Mouse (Mus musculus): Measurements from ENCODE around the gene Olfr763.
"Not testable (repeated sequence)": the region's sequence is repeated elsewhere in the genome, so short reads cannot be mapped to it uniquely, and the experiment has no call there.

Gene Olfr763

GRCm38 (mm10) chr10:129010288-129010841 lies at the start of gene Olfr763:
Gene Olfr763, plus strand, starts transcription at chr10:129010791.
- CTCF ChIA-PET: no interaction called here

- CTCF ChIA-PET: no interaction called here
These were observed 45.6 kb upstream of the Olfr763 start for GRCm38 (mm10) chr10:128964961-128965360.

GRCm38 (mm10) chr10:128965871-128966270 lies 44.7 kb upstream of the Olfr763 start:
- CTCF ChIA-PET: no interaction called here

GRCm38 (mm10) chr10:128968341-128968749 lies 42.2 kb upstream of the Olfr763 start:
- CTCF ChIA-PET: no interaction called here

GRCm38 (mm10) chr10:128970740-128971250 lies 39.8 kb upstream of the Olfr763 start:
- CTCF ChIA-PET: no interaction called here

- CTCF ChIA-PET: no interaction called here
These were observed 37.8 kb upstream of the Olfr763 start for GRCm38 (mm10) chr10:128972841-128973240.

- CTCF ChIA-PET: no interaction called here
These were observed 34.2 kb upstream of the Olfr763 start for GRCm38 (mm10) chr10:128976395-128976794.

GRCm38 (mm10) chr10:128977522-128978114 lies 33.0 kb upstream of the Olfr763 start:
- CTCF ChIA-PET: no interaction called here

- CTCF ChIA-PET: no interaction called here
These were observed 29.8 kb upstream of the Olfr763 start for GRCm38 (mm10) chr10:128980644-128981365.

GRCm38 (mm10) chr10:128989131-128989530 lies 21.5 kb upstream of the Olfr763 start, which contains the start of gene Olfr9:
Gene Olfr9, plus strand, starts transcription at chr10:128989431.
- CTCF ChIA-PET: not testable (repeated sequence)

GRCm38 (mm10) chr10:128990129-128990850 lies 20.3 kb upstream of the Olfr763 start:
- CTCF ChIA-PET: not testable (repeated sequence)

- CTCF ChIA-PET: no interaction called here
These were observed 19.6 kb upstream of the Olfr763 start for GRCm38 (mm10) chr10:128990994-128991393.

GRCm38 (mm10) chr10:128995796-128996195 lies 14.8 kb upstream of the Olfr763 start:
- CTCF ChIA-PET: no interaction called here

GRCm38 (mm10) chr10:128996523-128997040 lies 14.0 kb upstream of the Olfr763 start:
- CTCF ChIA-PET: no interaction called here

GRCm38 (mm10) chr10:129004032-129004920 lies 6.3 kb upstream of the Olfr763 start:
- CTCF ChIA-PET: no interaction called here

- CTCF ChIA-PET: not testable (repeated sequence)
These were observed 920 bp downstream of the Olfr763 start for GRCm38 (mm10) chr10:129011511-129011910.

GRCm38 (mm10) chr10:129014477-129014876 lies 3.9 kb downstream of the Olfr763 start:
- CTCF ChIA-PET: no interaction called here

GRCm38 (mm10) chr10:129023319-129023718 lies 12.7 kb downstream of the Olfr763 start:
- CTCF ChIA-PET: no interaction called here

- CTCF ChIA-PET: no interaction called here
These were observed 15.5 kb downstream of the Olfr763 start for GRCm38 (mm10) chr10:129026018-129026662.

- CTCF ChIA-PET: no interaction called here
These were observed 17.8 kb downstream of the Olfr763 start for GRCm38 (mm10) chr10:129028343-129028742.

GRCm38 (mm10) chr10:129039796-129040195 lies 29.2 kb downstream of the Olfr763 start, which contains the start of gene Olfr764-ps1:
Gene Olfr764-ps1, minus strand, starts transcription at chr10:129039896.
- CTCF ChIA-PET: no interaction called here
